Mouse (Mus musculus): Measurements from ENCODE around the gene Slc27a2.
"Not testable (repeated sequence)": the region's sequence is repeated elsewhere in the genome, so short reads cannot be mapped to it uniquely, and the experiment has no call there.

Slc27a2 gene

DNA sequence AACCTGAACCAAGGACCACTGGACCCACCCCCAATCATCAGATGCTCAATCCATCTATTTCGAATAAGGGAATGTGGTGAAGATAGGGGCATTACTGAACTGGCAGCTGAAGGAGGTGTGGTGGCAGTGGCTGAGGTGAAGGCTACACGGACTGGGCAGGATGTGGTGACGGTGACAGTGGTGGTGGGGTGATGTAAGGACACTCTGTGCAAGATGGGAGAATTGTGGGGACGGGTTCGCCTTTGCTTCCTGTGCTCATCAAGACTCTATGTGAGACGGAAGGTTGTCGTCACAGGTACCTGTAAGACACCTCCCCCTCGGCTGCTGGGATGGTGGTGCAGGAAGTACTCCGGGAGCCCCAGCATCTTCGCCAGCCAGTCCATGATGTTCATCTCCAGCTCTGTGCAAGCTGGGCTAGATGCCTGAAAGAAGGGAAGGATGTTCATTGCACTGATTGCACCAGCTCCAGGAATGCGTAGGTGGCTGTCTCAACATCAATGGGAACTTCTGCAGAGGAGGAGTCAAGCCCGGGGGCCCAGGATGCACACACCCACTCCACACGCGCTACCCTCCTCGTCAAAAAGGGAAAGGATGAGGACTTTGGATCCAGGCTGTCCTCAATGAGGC is 54.0 kb downstream of the Slc27a2 start:
- DNase-seq (ENCODE audit: low spot score) = no peak

DNA sequence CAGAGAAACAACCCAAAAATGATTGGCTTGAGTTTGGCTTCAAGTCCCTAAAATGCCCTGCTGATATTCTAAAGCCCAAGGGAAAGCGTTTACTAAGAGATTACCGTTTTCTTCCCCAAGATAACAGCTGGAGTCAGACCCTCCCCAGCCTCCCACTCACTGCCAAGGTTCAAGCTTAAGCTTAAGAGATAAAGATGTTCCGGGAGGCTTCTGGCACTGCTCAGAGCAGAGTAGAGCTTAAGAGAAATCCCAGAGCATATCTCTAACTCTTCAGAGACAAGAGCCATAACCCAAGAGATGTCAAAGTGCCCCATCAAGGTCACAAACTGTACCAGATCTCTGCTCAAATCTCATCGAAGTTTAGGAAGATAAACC is 54.5 kb downstream of the Slc27a2 start:
- no peak for DNase-seq (ENCODE audit: low spot score)

DNA sequence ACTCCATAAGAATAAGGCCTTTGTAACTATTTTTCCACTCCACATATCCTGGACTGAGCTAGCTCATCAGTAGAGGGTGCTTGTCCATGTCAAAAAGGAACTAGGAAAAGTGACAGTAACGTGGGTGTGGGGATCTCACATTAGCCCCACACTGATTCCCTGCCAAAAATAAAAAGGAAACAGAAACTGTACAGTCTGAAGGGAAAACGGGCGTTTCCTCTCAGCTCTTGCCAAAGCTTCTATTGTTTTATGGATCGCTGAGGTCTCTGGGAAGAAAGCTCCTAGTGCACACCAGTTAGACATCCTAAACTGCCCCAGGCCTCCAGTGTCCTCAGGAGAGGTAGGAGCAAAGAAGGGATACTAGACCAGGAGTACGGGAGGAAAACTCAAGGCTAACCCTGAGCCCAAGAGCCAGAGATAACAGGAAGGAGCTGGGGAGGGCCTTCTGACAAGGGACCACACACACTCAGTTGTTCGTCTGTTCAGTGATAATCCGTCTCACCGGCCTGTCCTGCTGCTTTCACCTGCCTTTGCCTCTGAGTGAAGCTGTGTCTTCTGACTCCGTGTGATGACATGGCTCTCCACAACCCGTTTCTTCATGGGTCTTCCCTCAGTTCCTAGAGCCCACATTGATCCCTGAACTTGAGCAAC is 55.5 kb downstream of the Slc27a2 start:
- no peak for DNase-seq (ENCODE audit: low spot score)

DNA sequence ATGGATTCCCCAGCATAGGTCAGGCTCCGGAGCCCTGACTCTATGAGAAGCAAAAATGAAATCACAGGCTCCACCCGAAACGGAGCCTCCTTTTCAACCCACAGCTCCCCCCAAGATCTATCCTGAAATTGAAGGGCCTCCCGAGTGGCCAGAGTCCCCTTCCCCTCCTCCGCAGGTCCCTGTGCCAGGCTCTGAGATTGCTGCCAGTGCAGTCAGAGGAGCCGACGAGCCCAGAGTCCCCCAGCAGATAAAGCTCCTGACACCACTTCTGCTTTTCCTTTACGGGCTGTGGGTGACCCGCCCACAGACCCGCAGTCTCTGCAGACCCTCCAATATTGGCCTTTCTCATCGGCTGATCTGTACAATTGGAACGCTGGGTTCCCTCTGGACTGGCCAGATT is 57.4 kb downstream of the Slc27a2 start:
- DNase-seq (ENCODE audit: low spot score) = not testable (repeated sequence)

GRCm38 (mm10) chr2:126615355-126615754 is 63.1 kb downstream of the Slc27a2 start:
- DNase-seq (ENCODE audit: low spot score) = no peak

- no peak for DNase-seq (ENCODE audit: low spot score)
These were observed 66.4 kb downstream of the Slc27a2 start for GRCm38 (mm10) chr2:126618470-126619179.

- no peak for DNase-seq (ENCODE audit: low spot score)
These were observed 67.1 kb downstream of the Slc27a2 start, which contains the start of gene Hdc for GRCm38 (mm10) chr2:126619249-126619704. Gene Hdc, minus strand, starts transcription at chr2:126619299.

- no peak for DNase-seq (ENCODE audit: low spot score)
These were observed 70.2 kb downstream of the Slc27a2 start for GRCm38 (mm10) chr2:126622455-126622854.

DNA sequence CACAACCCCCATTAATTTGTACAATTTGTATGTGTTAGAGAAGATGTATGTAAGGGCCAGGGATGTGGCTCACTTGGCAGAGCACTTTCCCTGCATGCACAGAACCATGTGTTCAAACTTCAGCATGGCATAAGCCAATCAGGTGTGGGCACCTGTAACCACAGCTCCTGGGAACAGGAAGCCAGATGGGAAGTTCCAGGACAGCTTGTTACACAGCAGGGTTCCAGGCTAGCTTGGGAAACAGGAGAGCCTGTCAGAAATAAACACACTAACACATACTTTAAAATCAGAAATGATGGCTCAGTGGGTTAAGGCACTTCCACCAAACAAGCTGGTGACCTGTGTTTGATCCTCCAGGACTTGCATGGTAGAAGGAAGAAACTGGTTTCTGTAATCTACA is 70.9 kb downstream of the Slc27a2 start:
- DNase-seq (ENCODE audit: low spot score) = no peak

DNA sequence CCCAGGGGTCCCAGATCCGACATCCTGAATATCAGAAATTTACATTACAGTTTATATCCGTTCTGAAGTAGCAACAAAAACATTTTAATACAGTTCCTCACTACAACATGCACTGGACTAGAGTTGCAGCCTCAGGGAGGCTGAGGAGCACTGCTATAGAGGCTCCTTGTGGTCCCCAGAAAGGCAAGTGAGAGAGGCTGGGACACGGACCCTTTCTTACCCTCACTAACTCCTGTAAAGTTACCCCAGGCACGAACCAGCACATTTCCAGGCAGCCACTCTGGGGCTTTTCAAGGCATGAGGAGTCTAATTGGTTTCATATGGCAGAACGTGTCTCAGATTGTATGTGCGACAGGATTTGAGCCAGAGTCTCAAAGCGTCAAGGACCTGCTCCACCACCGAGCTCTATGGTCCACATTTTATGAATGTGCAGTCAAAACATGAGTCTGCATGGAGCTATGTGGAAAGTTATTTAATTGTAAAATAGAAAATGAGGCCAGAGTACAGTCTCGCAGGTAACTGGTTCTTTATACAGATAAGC is 76.3 kb downstream of the Slc27a2 start:
- no peak for DNase-seq (ENCODE audit: low spot score)

DNA sequence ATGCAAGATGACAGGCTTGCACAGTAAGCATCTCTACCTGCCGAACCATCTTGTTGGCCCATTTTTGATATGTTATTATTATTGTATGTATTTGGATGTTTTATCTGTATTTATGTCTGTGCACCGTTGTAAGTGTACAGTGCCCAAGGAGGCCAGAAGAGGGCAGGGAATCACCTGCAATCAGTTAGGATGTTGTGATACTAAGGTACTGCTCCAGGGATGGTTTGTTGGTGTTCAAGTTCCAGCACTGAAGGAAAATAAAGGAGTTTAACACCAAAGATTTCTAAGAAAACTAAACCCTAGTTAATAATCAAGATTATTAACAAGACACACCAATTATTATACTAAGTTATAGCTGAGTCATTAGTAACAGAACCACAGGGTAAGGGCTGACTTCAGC is 81.0 kb downstream of the Slc27a2 start:
- no peak for DNase-seq (ENCODE audit: low spot score)

DNA sequence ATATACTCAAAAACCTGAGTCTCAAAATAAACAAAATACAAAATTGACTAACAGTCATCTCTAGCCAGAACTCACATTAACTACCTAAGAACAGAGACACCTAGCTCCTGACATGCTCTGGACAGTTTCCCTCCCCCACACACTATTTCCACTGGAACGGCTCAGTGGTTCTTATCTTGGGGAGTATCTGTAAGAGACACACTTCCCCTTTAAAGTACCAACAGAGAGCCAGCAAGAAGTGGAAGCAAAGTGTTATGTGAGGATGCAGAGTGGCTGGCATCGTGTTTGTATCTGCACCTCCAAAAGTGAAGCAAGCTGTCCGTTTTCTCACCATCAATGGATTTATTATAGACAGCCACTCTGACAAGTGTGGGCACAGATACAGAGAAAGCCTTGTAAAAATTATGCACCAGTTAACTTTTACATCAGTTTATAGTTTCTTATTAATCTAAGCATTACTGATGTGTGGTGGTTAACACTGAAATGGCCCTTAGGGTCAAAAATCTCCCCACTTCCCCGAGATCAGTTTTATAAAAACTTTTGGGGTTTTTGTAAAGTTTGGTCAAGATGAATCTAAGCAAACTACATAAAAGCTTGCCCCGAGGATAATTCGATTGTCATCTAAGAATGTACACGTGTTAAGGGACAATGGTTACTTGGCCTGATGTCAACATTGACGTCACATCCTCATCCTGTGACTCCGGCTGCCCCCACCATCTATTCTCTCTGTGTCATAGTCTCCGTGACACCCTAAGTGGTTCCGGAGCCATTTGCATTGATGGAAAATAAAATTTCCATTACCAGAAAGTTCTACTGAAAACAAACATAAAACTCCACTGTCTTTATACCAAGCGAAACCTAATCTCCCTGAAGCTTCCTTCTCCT is 84.0 kb downstream of the Slc27a2 start:
- peak; percentile 27 for DNase-seq (ENCODE audit: low spot score)

Data from c-Kit-positive CD71-positive TER-119-positive erythroid progenitor cells, embryonic 14.5 days (primary cell).